Mouse (Mus musculus): ENCODE data around the gene Zfp729a. TPM values are rescaled to one million over a fixed set of nuclear protein-coding genes. Genes with fewer than 3 reads are reported as not detected.

The Zfp729a gene
- polyA plus RNA-seq, 1 experiment from 2014 or later = 3.8 TPM

Other genes with a start within 250 kb of the Zfp729a start
- gene Zfp429, start 238.0 kb downstream of the Zfp729a start, polyA plus RNA-seq (2015; fragmentation: Nextera tagmentation; extraction: Ambion mirVana) = 5.6 and 6.7 TPM in 2 replicates
- gene Zfp459, start 216.4 kb downstream of the Zfp729a start, polyA plus RNA-seq (2015; fragmentation: Nextera tagmentation; extraction: Ambion mirVana) = 1.0 and 1.1 TPM in 2 replicates
- 8.9 and 9.9 TPM in 2 replicates for gene Zfp874a, start 186.2 kb downstream of the Zfp729a start, polyA plus RNA-seq (2015; fragmentation: Nextera tagmentation; extraction: Ambion mirVana)
- 2.4 and 2.8 TPM in 2 replicates for gene Zfp874b, start 153.5 kb downstream of the Zfp729a start, polyA plus RNA-seq (2015; fragmentation: Nextera tagmentation; extraction: Ambion mirVana)
- 15.7 and 16.1 TPM in 2 replicates for gene Zfp58, start 137.2 kb downstream of the Zfp729a start, polyA plus RNA-seq (2015; fragmentation: Nextera tagmentation; extraction: Ambion mirVana)
- not detected in 2 replicates for gene Gm26965, start 111.6 kb downstream of the Zfp729a start, polyA plus RNA-seq (2015; fragmentation: Nextera tagmentation; extraction: Ambion mirVana)
- gene Zfp87, start 111.6 kb downstream of the Zfp729a start, polyA plus RNA-seq (2015; fragmentation: Nextera tagmentation; extraction: Ambion mirVana) = 25.6 and 26.1 TPM in 2 replicates
- gene Zfp748, start 84.0 kb downstream of the Zfp729a start, polyA plus RNA-seq (2015; fragmentation: Nextera tagmentation; extraction: Ambion mirVana) = 13.8 and 14.0 TPM in 2 replicates
- 4.3 and 4.4 TPM in 2 replicates for gene Zfp729b, start 28.1 kb downstream of the Zfp729a start, polyA plus RNA-seq (2015; fragmentation: Nextera tagmentation; extraction: Ambion mirVana)
- 0.22 TPM in 1 of 2 replicates, not detected in the other for gene Gm49345, start within 50 bp of the Zfp729a start, polyA plus RNA-seq (2015; fragmentation: Nextera tagmentation; extraction: Ambion mirVana)
- gene Zfp738, start 49.3 kb upstream of the Zfp729a start, polyA plus RNA-seq (2015; fragmentation: Nextera tagmentation; extraction: Ambion mirVana) = 11.5 and 12.8 TPM in 2 replicates
- gene Zfp65, start 91.4 kb upstream of the Zfp729a start, polyA plus RNA-seq (2015; fragmentation: Nextera tagmentation; extraction: Ambion mirVana) = 7.2 and 8.2 TPM in 2 replicates
- gene Zfp85, start 117.4 kb upstream of the Zfp729a start, polyA plus RNA-seq (2015; fragmentation: Nextera tagmentation; extraction: Ambion mirVana) = 4.8 and 6.4 TPM in 2 replicates
- 2.5 and 2.6 TPM in 2 replicates for gene Zfp493, start 141.9 kb upstream of the Zfp729a start, polyA plus RNA-seq (2015; fragmentation: Nextera tagmentation; extraction: Ambion mirVana)
- 8.0 and 8.1 TPM in 2 replicates for gene Zfp273, start 175.9 kb upstream of the Zfp729a start, polyA plus RNA-seq (2015; fragmentation: Nextera tagmentation; extraction: Ambion mirVana)
- 1.6 and 4.0 TPM in 2 replicates for gene Gm10037, start 193.3 kb upstream of the Zfp729a start, polyA plus RNA-seq (2015; fragmentation: Nextera tagmentation; extraction: Ambion mirVana)
- gene BC048507, start 225.5 kb upstream of the Zfp729a start, polyA plus RNA-seq (2015; fragmentation: Nextera tagmentation; extraction: Ambion mirVana) = not detected in 2 replicates

Measured in kidney, embryonic 15.5 days (tissue).